Mouse (Mus musculus): Measurements from ENCODE around the gene Slc4a11.
"Not testable (repeated sequence)": the region's sequence is repeated elsewhere in the genome, so short reads cannot be mapped to it uniquely, and the experiment has no call there.

Slc4a11 gene

DNA sequence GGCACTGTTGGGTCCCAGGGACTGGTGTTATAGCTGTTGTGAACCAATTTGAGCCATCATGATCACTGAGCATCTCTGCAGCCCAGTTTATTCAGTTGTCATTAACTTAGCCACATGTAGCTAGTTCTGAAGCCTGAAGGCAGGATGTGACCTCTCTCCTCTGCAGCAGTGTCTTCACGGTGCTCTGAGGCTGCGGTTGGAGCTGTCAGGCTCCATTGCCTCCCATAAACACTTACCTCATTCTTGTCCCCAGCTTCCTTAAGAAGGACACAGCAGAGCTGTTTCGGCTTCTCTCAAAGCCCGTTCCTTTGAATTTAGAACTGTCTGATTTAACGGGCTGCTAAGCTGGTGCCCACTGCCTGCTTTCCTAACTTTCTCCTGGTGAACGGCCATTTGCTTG is 17.4 kb downstream of the Slc4a11 start:
- no peak for DNase-seq (ENCODE audit: low spot score in 2 of 2)

DNA sequence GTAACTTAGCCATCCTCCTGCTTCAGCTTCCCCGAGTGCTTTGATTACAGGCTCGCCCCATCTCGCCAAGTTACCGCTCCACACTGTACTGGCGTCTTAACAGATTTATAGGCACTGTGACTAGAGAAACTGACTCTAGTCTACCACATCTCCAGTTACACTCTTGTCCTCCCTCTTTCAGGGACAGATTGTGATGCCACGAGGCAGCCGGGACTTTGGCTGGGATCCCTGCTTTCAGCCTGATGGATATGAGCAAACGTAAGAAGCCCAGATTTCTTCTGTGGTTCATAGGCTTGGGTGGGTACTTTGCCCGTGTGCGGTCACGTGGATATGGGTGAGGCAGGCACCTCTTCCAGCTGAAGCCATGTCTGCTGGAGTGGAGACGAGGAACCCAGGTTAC is 18.2 kb downstream of the Slc4a11 start:
- no peak for DNase-seq (ENCODE audit: low spot score in 2 of 2)

DNA sequence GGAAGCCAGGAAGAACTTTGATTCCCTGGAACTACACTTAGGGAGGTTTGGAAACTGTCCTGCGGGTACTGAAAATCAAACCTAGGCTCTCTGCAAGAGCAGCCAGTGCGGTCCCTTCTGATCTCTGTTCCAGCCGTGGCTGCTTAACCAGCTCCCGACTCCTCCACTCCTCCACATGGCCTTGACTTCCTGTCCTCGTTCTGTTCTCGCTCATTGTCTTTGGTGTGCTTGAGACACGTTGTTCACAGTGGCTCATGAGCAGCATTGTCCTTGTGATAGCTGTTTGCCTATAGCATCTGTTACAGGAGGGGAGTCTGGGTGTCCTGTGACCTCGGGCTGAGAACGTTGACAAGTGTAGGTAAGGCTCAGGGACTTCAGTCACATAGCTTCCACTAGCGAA is 20.1 kb downstream of the Slc4a11 start:
- no peak for DNase-seq (ENCODE audit: low spot score in 2 of 2)

DNA sequence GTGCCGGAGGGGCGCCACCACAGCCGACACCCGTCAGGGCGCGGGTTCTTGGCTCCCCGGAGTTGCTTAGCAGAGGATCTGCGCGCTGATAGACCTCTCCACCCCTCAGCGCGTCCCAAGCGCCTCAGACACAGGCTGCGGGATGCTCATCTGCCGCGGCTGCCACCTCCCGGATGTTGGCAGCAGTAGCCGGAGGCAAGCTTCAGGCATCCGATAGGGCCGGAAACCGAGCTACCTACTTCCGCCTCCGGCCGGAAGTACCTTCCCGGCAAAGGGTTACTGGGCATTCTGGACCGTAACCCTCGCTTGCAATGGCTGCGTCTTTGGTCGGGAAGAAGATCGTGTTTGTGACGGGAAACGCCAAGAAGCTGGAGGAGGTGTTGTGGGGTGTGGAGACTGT is 29.8 kb downstream of the Slc4a11 start, which contains the start of gene Itpa:
TSS of gene Itpa (plus strand) at position 52 of the 400 bp plus-strand sequence.
- peak; percentile 81 to 90 for DNase-seq (ENCODE audit: low spot score in 2 of 2)

DNA sequence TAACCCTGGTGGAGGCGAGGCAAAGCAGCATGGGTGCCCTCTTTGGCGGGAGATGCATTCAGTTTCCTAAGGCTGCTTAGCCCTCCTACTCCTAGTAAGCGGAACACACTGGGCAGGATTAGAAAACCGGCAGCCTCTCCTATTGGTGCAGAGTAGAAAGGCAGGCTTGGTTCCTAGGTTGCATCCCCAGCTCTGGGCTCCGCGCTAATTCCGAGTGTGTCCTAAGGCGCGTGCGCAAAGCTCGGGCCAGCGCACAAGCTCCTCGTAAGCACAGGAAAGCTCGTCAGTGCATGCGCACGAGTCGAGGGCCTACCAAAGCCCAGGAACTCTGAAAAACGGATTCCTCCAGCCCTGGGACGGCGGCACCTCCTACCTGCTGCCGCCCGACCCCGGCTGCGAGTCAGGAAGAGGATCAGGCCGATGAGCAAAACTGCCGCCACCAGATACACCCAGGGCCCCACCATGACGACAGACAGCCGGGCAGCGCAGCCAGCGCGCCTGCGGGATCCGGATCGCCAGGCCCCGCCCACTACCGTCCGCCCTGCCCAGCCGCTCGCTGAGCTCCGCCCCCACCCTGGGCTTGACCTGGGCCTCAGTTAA is 33.1 kb downstream of the Slc4a11 start, which contains the start of gene Ddrgk1:
TSS of gene Ddrgk1 (minus strand) at position 558 of the 600 bp plus-strand sequence.
- DNase-seq (ENCODE audit: low spot score in 2 of 2): peak; percentile 93 to 95

DNA sequence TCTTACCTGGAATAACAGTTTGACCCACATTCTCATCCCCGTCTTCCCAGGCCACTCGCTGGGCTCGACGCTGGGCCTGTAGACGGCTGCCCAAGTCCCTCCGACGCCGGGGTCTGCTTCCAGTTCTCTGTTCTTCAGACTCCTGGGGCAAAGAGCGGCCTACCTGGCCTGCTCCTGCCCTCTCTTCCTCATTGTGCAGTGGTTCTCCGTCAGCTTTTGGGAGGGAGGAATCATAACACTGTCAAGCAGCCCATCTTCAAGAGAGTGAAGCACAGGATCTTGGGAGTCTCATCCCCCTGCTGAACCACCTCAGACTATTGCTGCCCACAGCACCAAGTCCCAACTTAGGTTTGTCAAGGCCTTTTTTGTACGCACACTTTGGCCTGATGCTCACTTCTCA is 34.0 kb downstream of the Slc4a11 start:
- DNase-seq (ENCODE audit: low spot score in 2 of 2): no peak

DNA sequence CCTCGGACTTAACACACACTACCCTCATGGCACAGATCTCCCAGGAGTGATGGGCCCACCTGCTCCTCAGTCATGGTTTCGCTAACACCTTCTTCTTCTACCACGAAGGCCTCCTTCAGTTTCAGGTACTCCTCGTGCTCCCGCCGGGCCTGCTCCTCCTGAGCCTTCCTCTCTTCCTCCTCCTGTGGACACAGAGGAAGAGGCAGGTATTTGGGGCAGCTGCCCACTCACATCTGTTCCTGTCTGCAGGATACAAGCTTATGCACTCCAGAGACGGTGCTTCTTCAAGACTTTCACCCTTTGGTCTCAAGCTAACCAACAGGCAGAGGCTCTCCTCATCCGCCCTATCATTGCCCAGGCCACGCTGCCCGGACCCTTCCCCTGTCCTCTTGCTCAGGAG is 38.8 kb downstream of the Slc4a11 start:
- no peak for DNase-seq (ENCODE audit: low spot score in 2 of 2)

DNA sequence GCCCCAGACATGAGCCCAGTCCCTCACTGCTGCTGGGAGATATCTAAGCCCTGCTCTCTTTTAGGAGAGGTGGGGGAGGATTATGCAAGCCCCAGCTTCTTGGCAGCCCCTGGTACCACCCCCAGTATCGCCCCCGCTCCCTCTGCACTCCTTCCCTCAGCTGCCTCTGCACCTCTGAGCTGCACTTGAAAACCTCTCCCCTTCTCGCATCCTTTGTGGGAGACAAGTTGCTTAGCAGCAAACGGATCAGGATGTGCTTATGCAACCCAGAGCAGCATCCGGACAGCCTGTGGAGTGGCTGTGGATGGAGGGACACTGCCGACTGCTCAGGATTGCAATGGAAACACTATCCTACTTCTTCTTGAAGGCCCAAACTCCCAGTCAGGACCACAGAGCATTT is 39.8 kb downstream of the Slc4a11 start:
- DNase-seq (ENCODE audit: low spot score in 2 of 2): no peak

DNA sequence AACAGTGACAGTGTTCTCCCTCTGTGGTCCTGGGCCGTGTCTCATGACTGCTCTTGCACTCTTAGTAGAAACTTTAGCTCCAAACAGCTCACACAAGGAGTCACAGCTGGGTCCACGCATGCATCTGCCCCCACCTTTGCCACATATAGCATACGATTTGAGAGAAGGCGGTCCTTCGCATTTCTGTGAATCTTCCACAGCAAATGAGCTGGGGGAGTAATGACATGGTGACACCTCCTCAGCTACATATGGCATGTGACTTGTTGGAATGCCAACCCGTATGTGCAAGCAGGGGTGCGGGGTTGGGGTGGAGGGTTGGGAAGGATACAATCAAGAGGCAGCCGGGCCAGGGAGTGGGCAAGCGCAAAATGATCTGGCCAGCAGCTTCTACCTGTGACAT is 40.8 kb downstream of the Slc4a11 start:
- DNase-seq (ENCODE audit: low spot score in 2 of 2): no peak

DNA sequence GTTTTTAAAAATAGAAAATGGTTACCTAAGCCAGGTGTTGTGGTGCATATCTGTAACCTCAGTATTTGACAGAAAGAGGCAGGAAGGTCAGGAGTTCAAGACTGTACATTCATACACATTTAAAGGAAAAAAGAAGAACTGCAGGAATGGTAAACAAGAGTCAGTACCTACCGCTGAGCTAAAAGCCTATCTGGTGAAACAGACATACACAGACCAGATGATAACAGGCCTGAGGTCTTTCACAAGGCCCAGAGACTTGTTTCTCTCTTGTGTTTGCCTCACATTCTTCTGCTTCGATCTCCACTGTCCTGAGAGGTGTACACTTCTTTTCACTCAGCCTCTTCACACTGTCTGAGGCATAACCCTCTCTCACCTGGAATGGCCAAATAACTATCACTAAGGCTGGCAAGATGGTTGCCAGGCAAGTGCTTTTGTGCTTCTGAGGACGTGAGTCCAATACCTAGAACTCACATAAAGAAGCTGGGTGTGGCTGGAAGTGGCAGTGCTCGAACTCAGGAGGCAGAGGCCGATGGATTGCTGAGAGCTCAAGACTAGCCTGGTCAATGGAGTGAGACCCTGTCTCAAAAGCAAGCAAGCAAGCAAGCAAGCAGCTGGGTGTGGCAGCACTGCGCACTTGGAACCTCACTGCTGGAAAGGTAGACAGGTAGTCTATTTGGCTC is 41.5 kb downstream of the Slc4a11 start:
- DNase-seq (ENCODE audit: low spot score in 2 of 2): peak in 1 of 2 experiments; percentile 45

DNA sequence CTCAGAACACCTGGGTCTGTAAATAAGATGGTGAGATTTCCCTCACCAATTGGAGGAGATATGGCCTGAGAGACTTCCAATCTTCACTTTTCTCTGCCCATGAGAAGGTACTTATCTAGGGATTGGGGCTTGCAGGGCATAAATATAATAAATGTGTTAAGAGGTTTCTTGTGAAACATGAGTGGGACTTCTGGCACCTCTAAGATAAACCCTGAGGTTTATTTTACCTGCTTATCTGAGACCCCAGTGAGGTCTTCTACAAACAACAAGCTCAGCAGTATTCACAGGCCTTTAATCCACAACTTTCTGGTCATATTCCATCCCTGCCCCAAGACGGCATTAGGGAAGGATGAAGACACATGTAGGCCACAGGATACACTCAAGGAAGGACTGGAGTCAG is 43.6 kb downstream of the Slc4a11 start:
- no peak for DNase-seq (ENCODE audit: low spot score in 2 of 2)

DNA sequence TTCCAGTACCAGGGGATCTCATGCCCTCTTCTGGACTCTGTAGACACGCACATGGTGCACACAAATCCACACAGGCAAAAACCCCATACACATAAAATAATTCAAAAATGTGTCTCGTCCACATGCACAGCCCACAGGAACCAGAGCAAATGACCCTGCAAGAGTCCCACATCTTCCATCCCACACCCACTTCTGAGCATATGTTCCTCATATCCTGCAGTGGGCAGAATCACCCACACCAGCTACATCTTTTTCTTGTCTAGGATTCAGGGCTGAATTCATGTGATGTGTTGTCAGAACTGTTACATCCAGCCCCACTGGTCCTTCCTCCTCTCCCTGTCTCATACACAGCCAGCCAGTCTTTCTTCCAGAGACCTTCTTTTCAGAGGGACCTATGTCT is 44.0 kb downstream of the Slc4a11 start:
- DNase-seq (ENCODE audit: low spot score in 2 of 2): no peak

DNA sequence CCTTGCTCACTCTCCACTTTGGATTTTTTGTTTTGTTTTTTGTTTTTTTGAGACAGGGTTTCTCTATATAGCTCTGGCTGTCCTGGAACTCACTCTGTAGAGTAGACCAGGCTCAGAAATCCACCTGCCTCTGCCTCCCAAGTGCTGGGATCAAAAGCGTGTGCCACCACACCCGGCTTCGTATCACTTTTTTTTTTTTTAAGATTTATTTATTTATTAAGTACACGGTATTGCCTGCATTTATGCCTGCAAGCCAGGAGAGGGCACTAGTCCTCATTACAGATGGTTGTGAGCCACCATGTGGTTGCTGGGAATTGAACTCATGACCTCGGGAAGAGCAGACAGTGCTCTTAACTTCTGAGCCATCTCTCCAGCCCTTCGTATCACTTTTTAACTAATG is 48.3 kb downstream of the Slc4a11 start:
- not testable (repeated sequence) for DNase-seq (ENCODE audit: low spot score in 2 of 2)

DNA sequence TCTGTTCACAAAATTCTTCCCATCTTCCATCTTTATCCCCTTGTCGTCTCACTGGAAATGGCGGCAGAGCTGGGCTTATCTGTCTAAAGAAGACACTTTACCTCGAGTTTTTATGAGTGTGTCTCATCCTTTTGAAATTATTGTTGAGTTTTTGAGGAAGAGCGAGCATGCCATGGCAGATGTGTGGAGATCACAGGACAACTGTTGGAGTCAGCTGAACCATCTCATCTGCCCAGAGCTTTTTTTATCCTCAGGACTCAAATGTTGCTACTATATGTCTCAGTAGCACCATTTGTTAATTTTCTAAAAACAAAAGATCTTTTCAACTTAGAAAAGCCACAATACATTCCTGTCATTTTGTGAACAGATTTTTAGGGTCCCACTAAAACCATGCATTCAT is 52.1 kb downstream of the Slc4a11 start:
- DNase-seq (ENCODE audit: low spot score in 2 of 2): no peak

DNA sequence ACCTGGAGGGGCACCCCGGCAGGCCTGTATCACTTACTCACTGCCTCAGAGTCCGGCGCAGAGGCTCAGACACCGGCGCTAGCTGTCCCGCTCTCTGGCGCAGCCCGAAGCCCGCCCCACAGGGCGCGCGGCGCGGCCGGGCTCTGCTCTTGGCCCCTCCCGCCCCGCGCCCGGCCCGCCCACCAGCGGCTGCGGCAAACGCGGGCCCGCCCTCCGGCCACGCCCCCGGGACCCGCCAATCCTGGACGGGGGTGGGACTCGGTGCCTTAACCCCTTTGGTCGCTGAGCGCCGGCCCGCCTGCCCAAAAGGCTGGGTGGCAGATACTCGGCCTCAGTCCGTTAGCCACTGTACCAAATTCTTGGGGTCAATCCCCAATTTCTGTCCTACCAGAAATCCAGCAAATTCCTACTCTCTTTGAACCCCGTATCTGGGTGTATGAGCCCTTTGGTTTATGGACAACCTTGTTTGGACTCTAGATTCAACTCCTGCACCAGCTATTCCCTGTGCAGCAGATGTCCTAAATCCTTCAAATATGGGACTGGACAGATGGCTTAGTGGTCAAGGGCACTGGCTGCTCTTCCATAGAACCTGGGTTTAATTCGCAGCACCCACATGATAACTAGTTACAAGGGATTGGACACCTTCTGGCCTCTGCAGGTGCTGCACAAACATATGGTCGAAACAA is 54.5 kb downstream of the Slc4a11 start, which contains the start of gene Lzts3:
TSS of gene Lzts3 (minus strand) at position 120 of the 686 bp plus-strand sequence.
- DNase-seq (ENCODE audit: low spot score in 2 of 2): peak; percentile 89 to 95

DNA sequence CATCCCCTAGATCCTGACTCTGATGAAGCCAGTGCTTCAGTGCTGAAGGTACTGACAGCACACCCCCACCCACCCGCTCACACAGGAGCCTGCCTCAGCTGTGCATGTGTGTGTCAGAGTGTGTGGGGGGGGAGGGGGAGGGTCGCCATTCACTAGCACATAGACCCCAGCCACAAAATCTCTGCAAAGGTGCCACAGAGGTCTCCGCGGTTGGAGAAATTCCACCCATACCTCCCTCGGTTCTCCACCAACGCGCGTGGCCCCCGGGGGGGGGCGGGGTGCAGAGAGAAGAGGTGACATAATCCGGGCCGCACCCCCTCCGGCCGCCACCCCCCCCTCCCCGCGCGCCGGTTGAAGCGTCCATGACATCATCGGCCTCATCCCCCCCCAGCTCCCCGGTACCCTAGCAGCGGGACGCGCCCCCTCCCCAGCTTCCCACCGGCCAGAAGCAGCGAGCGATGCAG is 55.1 kb downstream of the Slc4a11 start:
- no peak for DNase-seq (ENCODE audit: low spot score in 2 of 2)

DNA sequence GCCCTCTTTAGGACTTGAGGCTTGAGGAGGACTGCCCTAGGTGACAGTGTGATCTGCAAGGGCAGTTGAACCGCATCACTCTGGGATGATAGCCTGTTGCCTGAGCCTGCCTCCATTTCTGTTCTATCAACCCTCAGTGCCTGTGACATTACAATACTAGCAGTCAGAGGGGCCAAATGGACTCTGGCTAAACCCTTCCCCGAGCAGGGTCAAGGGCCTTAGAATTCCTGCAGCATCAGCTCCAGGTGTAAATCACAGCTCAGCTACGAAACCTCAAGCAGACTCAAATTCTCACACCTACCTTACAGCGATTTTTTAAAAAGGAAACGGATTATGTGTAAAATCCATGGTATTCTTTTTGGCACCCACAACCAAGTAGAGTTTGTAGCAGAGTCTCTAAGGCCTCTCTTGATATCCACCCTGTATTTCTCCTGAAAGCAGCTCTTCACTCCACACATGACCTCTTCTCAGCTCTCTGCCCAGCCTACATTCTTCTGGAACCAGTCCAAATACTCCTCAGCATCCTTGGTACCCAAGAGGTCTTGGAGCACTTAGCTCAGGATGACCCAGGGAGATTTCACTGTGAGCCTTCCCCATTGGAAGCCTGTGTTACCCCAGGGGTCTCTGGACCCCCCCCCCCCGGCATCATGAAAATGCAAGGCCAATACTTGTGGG is 55.8 kb downstream of the Slc4a11 start:
- no peak for DNase-seq (ENCODE audit: low spot score in 2 of 2)

DNA sequence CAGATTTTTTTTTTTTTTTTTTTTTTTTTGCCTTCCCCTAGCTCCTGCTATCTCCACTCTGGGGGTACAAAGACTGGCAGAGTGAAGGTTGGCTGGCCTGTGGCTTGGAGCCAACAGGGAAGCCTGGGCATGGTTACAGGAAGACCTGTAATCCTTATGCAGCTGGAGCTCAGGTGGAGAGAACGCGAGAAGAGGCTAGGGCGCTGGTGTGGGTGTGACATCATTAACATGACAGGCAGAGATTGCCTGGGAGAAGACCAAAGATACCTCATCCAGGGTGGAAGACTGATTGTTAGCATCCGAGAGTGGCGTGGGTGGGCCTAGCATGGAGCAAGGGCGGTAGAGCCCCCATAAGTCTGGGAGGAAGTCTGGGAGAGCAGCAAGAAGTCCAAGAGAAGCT is 58.0 kb downstream of the Slc4a11 start:
- DNase-seq (ENCODE audit: low spot score in 2 of 2): no peak

DNA sequence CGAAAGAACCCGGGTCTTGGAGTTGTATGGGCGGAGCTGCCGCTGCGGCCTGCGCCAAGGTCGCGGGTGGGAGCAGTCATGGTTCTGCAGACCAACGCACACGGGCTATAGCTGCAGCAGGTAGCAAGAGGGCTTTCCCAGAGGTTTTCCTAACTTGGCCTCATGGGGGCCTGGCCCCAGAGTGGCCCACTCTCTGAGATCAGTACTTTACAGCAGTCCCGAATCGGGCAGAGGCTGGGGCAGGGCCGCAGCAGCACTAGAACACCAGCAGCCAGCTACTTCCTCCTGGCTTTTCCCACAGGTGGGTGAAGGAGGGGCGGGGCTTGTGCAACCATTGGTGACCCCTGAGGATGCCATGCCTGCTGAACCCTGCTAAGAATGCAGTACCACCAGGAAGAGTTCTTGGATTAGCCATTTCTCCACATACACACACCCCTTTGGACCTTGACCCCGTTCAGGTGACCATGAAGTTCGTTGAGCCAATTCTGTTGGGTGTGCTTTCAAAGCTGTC is 59.2 kb downstream of the Slc4a11 start:
- DNase-seq (ENCODE audit: low spot score in 2 of 2): no peak

DNA sequence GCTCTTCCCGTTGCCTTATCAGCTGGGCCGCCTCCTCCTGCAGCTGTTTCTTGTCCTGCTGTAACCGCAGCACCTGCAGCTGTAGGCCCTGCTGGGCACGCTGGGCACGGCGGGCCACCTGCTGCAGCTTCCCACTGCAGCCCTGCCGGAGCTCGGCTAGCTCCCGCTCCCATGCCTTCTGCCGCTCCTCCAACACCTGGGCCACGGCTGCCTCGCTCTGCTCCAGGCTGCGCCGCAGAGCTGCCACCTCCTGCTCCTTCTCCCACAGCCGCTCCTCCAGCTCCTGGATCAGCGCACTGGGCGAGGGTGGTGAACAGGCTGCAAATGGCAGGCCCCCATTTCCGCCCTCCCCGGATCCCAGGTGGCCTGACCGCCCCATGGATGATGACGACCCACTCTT is 61.5 kb downstream of the Slc4a11 start:
- DNase-seq (ENCODE audit: low spot score in 2 of 2): peak in 1 of 2 experiments; percentile 56

DNA sequence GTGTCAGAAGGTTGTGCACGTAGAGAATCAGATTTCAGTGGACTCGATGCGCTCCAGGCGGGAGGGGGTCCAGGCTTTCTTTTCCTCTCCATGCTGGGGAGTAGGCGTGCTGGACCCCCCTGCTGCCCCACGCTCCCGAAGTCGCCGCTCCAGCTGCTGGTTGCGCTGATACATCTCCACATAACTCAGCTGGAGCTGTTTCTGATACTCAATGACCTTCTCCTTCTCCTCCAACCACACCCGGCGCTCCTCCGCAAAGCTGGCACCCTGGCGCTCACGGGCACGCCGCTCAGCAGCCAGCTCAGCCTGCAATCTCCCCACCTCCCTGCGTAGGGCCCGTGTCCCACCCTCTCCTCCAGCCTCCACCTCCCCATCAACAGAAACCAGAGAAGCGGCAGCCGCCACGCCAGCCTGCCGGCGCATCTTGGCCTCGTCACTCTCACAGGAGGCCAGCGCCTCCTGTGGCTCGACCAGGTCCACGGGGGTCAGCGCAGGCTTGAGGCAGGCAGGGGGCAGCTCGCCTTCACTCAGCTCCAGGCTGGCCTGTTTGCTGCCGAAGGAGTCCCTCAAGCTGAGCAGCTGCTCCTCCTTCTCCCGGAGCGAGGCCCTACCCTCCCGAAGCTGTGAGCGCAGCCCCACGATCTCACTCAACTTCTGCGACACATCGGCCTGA is 62.4 kb downstream of the Slc4a11 start:
- peak in 1 of 2 experiments; percentile 42 for DNase-seq (ENCODE audit: low spot score in 2 of 2)

Data from spleen, postnatal 10 days (tissue).